Mouse (Mus musculus): ENCODE data around the gene Sipa1l1. TPM values are rescaled to one million over a fixed set of nuclear protein-coding genes. Genes with fewer than 3 reads are reported as not detected.
A peak's percentile ranks its signal among the peaks of the same experiment; 100 is the strongest.
"Not testable (repeated sequence)": the region's sequence is repeated elsewhere in the genome, so short reads cannot be mapped to it uniquely, and the experiment has no call there.

Gene Sipa1l1
- total RNA-seq, 2 experiments from 2014 or later, result 12.5 to 12.7 TPM

GRCm38 (mm10) chr12:82171591-82171990 lies 2.5 kb downstream of the Sipa1l1 start:
- DNase-seq, result peak; percentile 62
- intact Hi-C loops (cut with DNase I; ENCODE audit: low total_unique reads), result no loop called here

- DNase-seq, result no peak
- intact Hi-C loops (cut with DNase I; ENCODE audit: low total_unique reads), result no loop called here
These were observed 4.5 kb downstream of the Sipa1l1 start for GRCm38 (mm10) chr12:82173623-82174022.

GRCm38 (mm10) chr12:82175709-82176108 lies 6.6 kb downstream of the Sipa1l1 start:
- intact Hi-C loops (cut with DNase I; ENCODE audit: low total_unique reads), result loop anchor here (5.0 kb wide), 1 partner anchor 292 kb away; no protein-coding TSS in a partner anchor
- no peak for DNase-seq

GRCm38 (mm10) chr12:82178636-82179035 lies 9.5 kb downstream of the Sipa1l1 start:
- intact Hi-C loops (cut with DNase I; ENCODE audit: low total_unique reads), result loop anchor here (5.0 kb wide), 1 partner anchor 289 kb away; no protein-coding TSS in a partner anchor
- no peak for DNase-seq

GRCm38 (mm10) chr12:82179626-82180025 lies 10.5 kb downstream of the Sipa1l1 start:
- intact Hi-C loops (cut with DNase I; ENCODE audit: low total_unique reads), result loop anchor here (5.0 kb wide), 1 partner anchor 288 kb away; no protein-coding TSS in a partner anchor
- no peak for DNase-seq

- DNase-seq; intact Hi-C loops (cut with DNase I; ENCODE audit: low total_unique reads): not testable (repeated sequence)
These were observed 17.0 kb downstream of the Sipa1l1 start for GRCm38 (mm10) chr12:82186156-82186555.

- intact Hi-C loops (cut with DNase I; ENCODE audit: low total_unique reads), result no loop called here
- no peak for DNase-seq
These were observed 17.6 kb downstream of the Sipa1l1 start for GRCm38 (mm10) chr12:82186740-82187139.

- intact Hi-C loops (cut with DNase I; ENCODE audit: low total_unique reads), result no loop called here
- no peak for DNase-seq
These were observed 18.2 kb downstream of the Sipa1l1 start for GRCm38 (mm10) chr12:82187178-82187839.

GRCm38 (mm10) chr12:82188321-82189075 lies 19.4 kb downstream of the Sipa1l1 start:
- intact Hi-C loops (cut with DNase I; ENCODE audit: low total_unique reads), result no loop called here

GRCm38 (mm10) chr12:82189076-82189675 lies 20.1 kb downstream of the Sipa1l1 start:
- intact Hi-C loops (cut with DNase I; ENCODE audit: low total_unique reads), result no loop called here
- DNase-seq, result no peak

More at GRCm38 (mm10) chr12:82188321-82189075, 19.4 kb downstream of the Sipa1l1 start:
- DNase-seq, result no peak

GRCm38 (mm10) chr12:82189715-82190581 lies 20.8 kb downstream of the Sipa1l1 start:
- no peak for DNase-seq
- intact Hi-C loops (cut with DNase I; ENCODE audit: low total_unique reads), result no loop called here

- DNase-seq, result no peak
- intact Hi-C loops (cut with DNase I; ENCODE audit: low total_unique reads), result no loop called here
These were observed 21.5 kb downstream of the Sipa1l1 start for GRCm38 (mm10) chr12:82190582-82190965.

GRCm38 (mm10) chr12:82191686-82192085 lies 22.6 kb downstream of the Sipa1l1 start:
- no peak for DNase-seq
- intact Hi-C loops (cut with DNase I; ENCODE audit: low total_unique reads), result no loop called here

- no peak for DNase-seq
- intact Hi-C loops (cut with DNase I; ENCODE audit: low total_unique reads), result no loop called here
These were observed 23.5 kb downstream of the Sipa1l1 start for GRCm38 (mm10) chr12:82192641-82193054.

GRCm38 (mm10) chr12:82193476-82193875 lies 24.4 kb downstream of the Sipa1l1 start:
- DNase-seq, result no peak
- intact Hi-C loops (cut with DNase I; ENCODE audit: low total_unique reads), result no loop called here

GRCm38 (mm10) chr12:82194919-82195318 lies 25.8 kb downstream of the Sipa1l1 start:
- intact Hi-C loops (cut with DNase I; ENCODE audit: low total_unique reads), result no loop called here
- DNase-seq, result no peak

GRCm38 (mm10) chr12:82196213-82196612 lies 27.1 kb downstream of the Sipa1l1 start:
- no peak for DNase-seq
- intact Hi-C loops (cut with DNase I; ENCODE audit: low total_unique reads), result no loop called here

- DNase-seq, result no peak
These were observed 27.6 kb downstream of the Sipa1l1 start for GRCm38 (mm10) chr12:82196615-82197146.

GRCm38 (mm10) chr12:82197207-82197606 lies 28.1 kb downstream of the Sipa1l1 start:
- no peak for DNase-seq
- intact Hi-C loops (cut with DNase I; ENCODE audit: low total_unique reads), result no loop called here

More at GRCm38 (mm10) chr12:82196615-82197146, 27.6 kb downstream of the Sipa1l1 start:
- intact Hi-C loops (cut with DNase I; ENCODE audit: low total_unique reads), result no loop called here

Measured in gastrocnemius, postnatal 14 days (tissue).